Mouse (Mus musculus): ENCODE data around the gene 5031410I06Rik. TPM values are rescaled to one million over a fixed set of nuclear protein-coding genes. Genes with fewer than 3 reads are reported as not detected.
"Not testable (repeated sequence)": the region's sequence is repeated elsewhere in the genome, so short reads cannot be mapped to it uniquely, and the experiment has no call there.

The 5031410I06Rik gene
- polyA plus RNA-seq (2016; fragmentation: Nextera tagmentation; extraction: Ambion mirVana) = not detected in 2 replicates

DNA sequence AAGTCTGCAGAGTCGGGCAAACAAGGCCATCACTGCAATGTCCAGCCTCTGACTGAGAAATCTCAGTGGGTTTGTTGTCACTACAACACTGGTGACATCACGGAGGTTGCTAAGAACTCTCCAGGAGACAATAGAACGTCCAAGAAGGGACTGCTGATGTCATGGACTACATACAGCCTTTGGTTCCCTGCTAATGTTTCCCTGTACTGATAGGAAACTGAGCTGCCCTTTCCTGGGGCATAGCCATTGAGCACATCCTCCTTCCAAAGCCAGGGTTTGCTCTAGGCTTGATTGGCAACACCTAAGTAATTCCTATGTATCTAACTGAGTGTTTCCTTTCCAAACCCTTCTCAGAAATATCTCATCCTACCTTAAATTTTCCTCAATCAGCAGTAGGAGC, at the start of gene 5031410I06Rik:
Gene 5031410I06Rik, minus strand, starts transcription at position 101 of the 400 bp plus-strand sequence.
- H3K9ac ChIP-seq; H3K36me3 ChIP-seq; H3K4me3 ChIP-seq; H3K4me1 ChIP-seq; H3K9me3 ChIP-seq (replicated peaks); H3K27me3 ChIP-seq; H3K27ac ChIP-seq; ATAC-seq (ENCODE audit: low FRiP score); H3K4me2 ChIP-seq (replicated peaks): not testable (repeated sequence)
- WGBS = no CpG with 5 or more reads among the region's 3 CpGs

DNA sequence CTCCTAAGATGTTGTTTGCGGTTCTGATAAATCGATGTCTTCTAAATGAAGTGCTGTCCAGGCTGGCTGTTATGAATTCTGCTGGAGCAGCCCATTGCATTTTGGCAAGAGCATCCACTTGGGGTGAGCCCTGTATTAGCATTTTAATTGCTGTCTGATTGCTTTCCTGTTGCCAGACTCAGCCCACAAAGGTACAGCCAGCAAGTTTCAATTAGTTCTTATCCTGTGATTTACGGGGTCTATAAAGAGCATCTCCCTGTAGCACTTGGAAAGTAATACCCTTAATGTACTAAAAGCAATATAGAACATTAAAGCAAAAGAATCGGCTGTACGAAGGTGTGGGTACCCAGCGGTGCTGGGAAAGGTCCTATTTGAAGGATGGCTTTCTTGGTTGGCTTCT, 37.7 kb upstream of the 5031410I06Rik start:
- ATAC-seq (ENCODE audit: low FRiP score) = no peak
- no peak overlapping the region for H3K4me3 ChIP-seq
- no peak overlapping the region for H3K9ac ChIP-seq
- H3K27me3 ChIP-seq = no peaks in the 10 kb centered on the region
- 81% methylated on average over 6 of the region's 6 CpGs for WGBS
- no peaks in the 10 kb centered on the region for H3K36me3 ChIP-seq
- H3K27ac ChIP-seq = no peak overlapping the region
- no peaks in the 10 kb centered on the region for H3K9me3 ChIP-seq (replicated peaks)
- no peaks in the 10 kb centered on the region for H3K4me1 ChIP-seq
- no peak overlapping the region for H3K4me2 ChIP-seq (replicated peaks)

DNA sequence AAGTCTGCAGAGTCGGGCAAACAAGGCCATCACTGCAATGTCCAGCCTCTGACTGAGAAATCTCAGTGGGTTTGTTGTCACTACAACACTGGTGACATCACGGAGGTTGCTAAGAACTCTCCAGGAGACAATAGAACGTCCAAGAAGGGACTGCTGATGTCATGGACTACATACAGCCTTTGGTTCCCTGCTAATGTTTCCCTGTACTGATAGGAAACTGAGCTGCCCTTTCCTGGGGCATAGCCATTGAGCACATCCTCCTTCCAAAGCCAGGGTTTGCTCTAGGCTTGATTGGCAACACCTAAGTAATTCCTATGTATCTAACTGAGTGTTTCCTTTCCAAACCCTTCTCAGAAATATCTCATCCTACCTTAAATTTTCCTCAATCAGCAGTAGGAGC, 16.2 kb upstream of the 5031410I06Rik start, which contains the start of gene Gm10220:
Gene Gm10220, minus strand, starts transcription at position 101 of the 400 bp plus-strand sequence.
- H3K4me1 ChIP-seq; H3K4me2 ChIP-seq (replicated peaks); H3K9me3 ChIP-seq (replicated peaks); H3K27ac ChIP-seq; ATAC-seq (ENCODE audit: low FRiP score); H3K36me3 ChIP-seq; H3K27me3 ChIP-seq; H3K4me3 ChIP-seq; H3K9ac ChIP-seq: not testable (repeated sequence)
- no CpG with 5 or more reads among the region's 3 CpGs for WGBS

DNA sequence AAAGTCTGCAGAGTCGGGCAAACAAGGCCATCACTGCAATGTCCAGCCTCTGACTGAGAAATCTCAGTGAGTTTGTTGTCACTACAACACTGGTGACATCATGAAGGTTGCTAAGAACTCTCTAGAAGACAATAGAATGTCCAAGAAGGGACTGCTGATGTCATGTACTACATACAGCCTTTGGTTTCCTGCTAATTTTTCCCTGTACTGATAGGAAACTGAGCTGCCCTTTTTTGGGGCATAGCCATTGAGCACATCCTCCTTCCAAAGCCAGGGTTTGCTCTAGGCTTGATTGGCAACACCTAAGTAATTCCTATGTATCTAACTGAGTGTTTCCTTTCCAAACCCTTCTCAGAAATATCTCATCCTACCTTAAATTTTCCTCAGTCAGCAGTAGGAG, 16.0 kb downstream of the 5031410I06Rik start, which contains the start of gene Gm10471:
Gene Gm10471, minus strand, starts transcription at position 101 of the 400 bp plus-strand sequence.
- 75% methylated on average over 1 of the region's 1 CpGs for WGBS
- not testable (repeated sequence) for H3K9ac ChIP-seq; H3K4me1 ChIP-seq; H3K4me2 ChIP-seq (replicated peaks); ATAC-seq (ENCODE audit: low FRiP score); H3K27ac ChIP-seq; H3K27me3 ChIP-seq; H3K36me3 ChIP-seq; H3K9me3 ChIP-seq (replicated peaks); H3K4me3 ChIP-seq

DNA sequence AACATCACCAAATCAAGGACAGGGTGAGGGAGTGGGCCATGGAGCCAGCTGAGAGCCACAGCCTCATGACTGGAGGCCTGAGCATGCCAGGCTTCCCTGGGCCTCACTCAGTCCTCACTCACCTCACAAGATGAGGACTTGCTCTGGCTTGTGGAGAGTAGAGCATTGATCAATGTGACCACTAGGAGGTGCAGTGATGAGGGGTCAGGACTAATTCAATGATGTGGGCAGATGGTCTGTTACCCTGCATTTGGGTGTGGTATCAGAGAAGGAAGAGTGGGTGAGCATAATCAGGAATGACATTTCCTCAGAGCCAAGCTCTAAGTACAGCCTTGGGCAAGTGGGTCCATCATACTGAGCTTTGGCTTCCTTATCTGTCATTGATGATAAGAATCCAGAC, 26.1 kb downstream of the 5031410I06Rik start:
- H3K9me3 ChIP-seq (replicated peaks); H3K4me1 ChIP-seq; H3K36me3 ChIP-seq; H3K9ac ChIP-seq; H3K4me3 ChIP-seq; H3K4me2 ChIP-seq (replicated peaks); ATAC-seq (ENCODE audit: low FRiP score); H3K27ac ChIP-seq; H3K27me3 ChIP-seq: not testable (repeated sequence)

DNA sequence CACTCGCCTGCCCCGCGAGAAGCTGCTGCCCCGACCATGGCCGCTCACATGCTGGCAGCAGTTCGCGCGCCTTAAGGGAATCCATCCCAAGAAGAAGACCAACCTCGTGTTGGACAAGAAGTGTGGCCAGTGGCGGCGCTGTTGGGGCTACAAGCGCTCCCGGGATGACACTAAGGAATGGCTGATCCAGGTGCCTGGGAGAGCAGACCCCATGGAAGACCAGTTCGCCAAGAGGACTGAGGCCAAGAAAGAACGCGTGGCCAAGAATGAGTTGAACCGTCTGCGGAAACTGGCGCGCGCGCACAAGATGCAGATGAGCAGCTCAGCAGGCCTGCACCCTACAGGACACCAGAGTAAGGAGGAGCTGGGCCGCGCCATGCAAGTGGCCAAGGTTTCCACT, 34.4 kb downstream of the 5031410I06Rik start:
- Histone ChIP-seq H3K9ac (no peak overlapping the region), H3K36me3 (no peaks in the 10 kb centered on the region), H3K4me2 (replicated peaks) (no peak overlapping the region), H3K4me1 (no peaks in the 10 kb centered on the region), H3K27me3 (no peaks in the 10 kb centered on the region), H3K27ac (no peak overlapping the region), H3K4me3 (no peak overlapping the region), H3K9me3 (replicated peaks) (0 out of 2 replicates have a peak, but pooled peaks cover 5% of the 10 kb centered on the region)
- WGBS = 88% methylated on average over 24 of the region's 24 CpGs
- no peak for ATAC-seq (ENCODE audit: low FRiP score)

DNA sequence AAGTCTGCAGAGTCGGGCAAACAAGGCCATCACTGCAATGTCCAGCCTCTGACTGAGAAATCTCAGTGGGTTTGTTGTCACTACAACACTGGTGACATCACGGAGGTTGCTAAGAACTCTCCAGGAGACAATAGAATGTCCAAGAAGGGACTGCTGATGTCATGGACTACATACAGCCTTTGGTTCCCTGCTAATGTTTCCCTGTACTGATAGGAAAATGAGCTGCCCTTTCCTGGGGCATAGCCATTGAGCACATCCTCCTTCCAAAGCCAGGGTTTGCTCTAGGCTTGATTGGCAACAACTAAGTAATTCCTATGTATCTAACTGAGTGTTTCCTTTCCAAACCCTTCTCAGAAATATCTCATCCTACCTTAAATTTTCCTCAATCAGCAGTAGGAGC, 46.7 kb downstream of the 5031410I06Rik start, which contains the start of gene Gm7347:
Gene Gm7347, minus strand, starts transcription at position 101 of the 400 bp plus-strand sequence.
- ATAC-seq (ENCODE audit: low FRiP score); H3K27ac ChIP-seq; H3K4me3 ChIP-seq; H3K27me3 ChIP-seq; H3K36me3 ChIP-seq; H3K9me3 ChIP-seq (replicated peaks); H3K9ac ChIP-seq; H3K4me2 ChIP-seq (replicated peaks); H3K4me1 ChIP-seq: not testable (repeated sequence)
- WGBS = no CpG with 5 or more reads among the region's 2 CpGs

Other genes with a start within 250 kb of the 5031410I06Rik start
- not detected in 2 replicates for gene Gm21663, start 163.0 kb downstream of the 5031410I06Rik start, polyA plus RNA-seq (2016; fragmentation: Nextera tagmentation; extraction: Ambion mirVana)
- gene Gm21671, start 150.9 kb downstream of the 5031410I06Rik start, polyA plus RNA-seq (2016; fragmentation: Nextera tagmentation; extraction: Ambion mirVana) = not detected in 2 replicates
- gene Gm21680, start 132.7 kb downstream of the 5031410I06Rik start, polyA plus RNA-seq (2016; fragmentation: Nextera tagmentation; extraction: Ambion mirVana) = 0.08 TPM in 1 of 2 replicates, not detected in the other
- 0.20 TPM in 1 of 2 replicates, not detected in the other for gene Gm21698, start 116.7 kb downstream of the 5031410I06Rik start, polyA plus RNA-seq (2016; fragmentation: Nextera tagmentation; extraction: Ambion mirVana)
- gene Gm1979, start 100.6 kb downstream of the 5031410I06Rik start, polyA plus RNA-seq (2016; fragmentation: Nextera tagmentation; extraction: Ambion mirVana) = not detected in 2 replicates
- gene Gm5862, start 82.4 kb downstream of the 5031410I06Rik start, polyA plus RNA-seq (2016; fragmentation: Nextera tagmentation; extraction: Ambion mirVana) = not detected in 2 replicates
- not detected in 2 replicates for gene Speer4a, start 65.8 kb downstream of the 5031410I06Rik start, polyA plus RNA-seq (2016; fragmentation: Nextera tagmentation; extraction: Ambion mirVana)
- gene Gm7347, start 46.8 kb downstream of the 5031410I06Rik start, polyA plus RNA-seq (2016; fragmentation: Nextera tagmentation; extraction: Ambion mirVana) = not detected in 2 replicates
- not detected in 2 replicates for gene Gm10471, start 16.1 kb downstream of the 5031410I06Rik start, polyA plus RNA-seq (2016; fragmentation: Nextera tagmentation; extraction: Ambion mirVana)
- gene Gm10220, start 16.1 kb upstream of the 5031410I06Rik start, polyA plus RNA-seq (2016; fragmentation: Nextera tagmentation; extraction: Ambion mirVana) = not detected in 2 replicates
- 0.06 TPM in 1 of 2 replicates, not detected in the other for gene Gm7361, start 152.3 kb upstream of the 5031410I06Rik start, polyA plus RNA-seq (2016; fragmentation: Nextera tagmentation; extraction: Ambion mirVana)

Data from hindbrain, embryonic 12.5 days (tissue).